Mouse (Mus musculus) heart, embryonic 16.5 days (tissue): ENCODE data around the gene Tinf2. TPM values are rescaled to one million over a fixed set of nuclear protein-coding genes. Genes with fewer than 3 reads are reported as not detected.
A peak's percentile ranks its signal among the peaks of the same experiment; 100 is the strongest.

ENCODE experiments used
- ATAC-seq: fragments of 200-750 bp; cut with Nextera tagmentation; replicated peaks from 2 replicates; pipeline ENCODE4 v1.8.0; 2017; ENCODE audit warnings: moderate number of reproducible peaks; ENCODE audit not compliant: insufficient read depth, low FRiP score; ENCODE audit errors: extremely low read depth
- H3K27ac ChIP-seq: fragments of 300-500 bp; sonication (generic); 2 replicates; pipeline ENCODE4 v1.5.1; 2014; ENCODE audit warnings: mild to moderate bottlenecking, low read length, control low read depth, moderate library complexity
- H3K27me3 ChIP-seq: fragments of 300-500 bp; sonication (generic); 2 replicates; pipeline ENCODE4 v1.6.1; 2014; ENCODE audit warnings: low read length, mixed read lengths; ENCODE audit not compliant: control insufficient read depth, insufficient read depth
- H3K36me3 ChIP-seq: fragments of 300-500 bp; sonication (generic); 2 replicates; pipeline ENCODE4 v1.6.1; 2014; ENCODE audit not compliant: control insufficient read depth, insufficient read depth
- H3K4me1 ChIP-seq: fragments of 300-500 bp; sonication (generic); 2 replicates; pipeline ENCODE4 v1.6.1; 2014; ENCODE audit warnings: low read length, mixed read lengths; ENCODE audit not compliant: control insufficient read depth, insufficient read depth
- H3K4me2 ChIP-seq: fragments of 300-500 bp; sonication (generic); 2 replicates; pipeline ENCODE4 v1.6.1; 2014; ENCODE audit warnings: low read depth, mild to moderate bottlenecking, control low read depth, low read length
- H3K4me3 ChIP-seq: fragments of 300-500 bp; sonication (generic); 2 replicates; pipeline ENCODE4 v1.5.1; 2014; ENCODE audit warnings: mild to moderate bottlenecking, control low read depth, low read length
- H3K9ac ChIP-seq: fragments of 300-500 bp; sonication (generic); 2 replicates; pipeline ENCODE4 v1.6.1; 2014; ENCODE audit warnings: low read length, control low read depth
- H3K9me3 ChIP-seq: fragments of 300-500 bp; sonication (generic); replicated peaks from 2 replicates; pipeline ENCODE4 v1.6.1; 2016; ENCODE audit warnings: low read length; ENCODE audit not compliant: control insufficient read depth
- WGBS: fragments of 180-500 bp; shearing (Covaris S2); extraction: QIAGEN DNeasy Blood & Tissue Kit; methylation state at CpG from one replicate; pipeline ENCODE4 v1.1.7; 2014; 5-methylcytosine and 5-hydroxymethylcytosine counted together
- polyA plus RNA-seq: library from polyadenylated mRNA; unstranded; fragments of >200 nt; fragmentation: Nextera tagmentation; extraction: Ambion mirVana; gene quantifications from 2 replicates; pipeline ENCODE4 v1.2.1, GENCODE M21; 2015

The Tinf2 gene
- polyA plus RNA-seq, 1 experiment from 2014 or later = 27.5 TPM

DNA sequence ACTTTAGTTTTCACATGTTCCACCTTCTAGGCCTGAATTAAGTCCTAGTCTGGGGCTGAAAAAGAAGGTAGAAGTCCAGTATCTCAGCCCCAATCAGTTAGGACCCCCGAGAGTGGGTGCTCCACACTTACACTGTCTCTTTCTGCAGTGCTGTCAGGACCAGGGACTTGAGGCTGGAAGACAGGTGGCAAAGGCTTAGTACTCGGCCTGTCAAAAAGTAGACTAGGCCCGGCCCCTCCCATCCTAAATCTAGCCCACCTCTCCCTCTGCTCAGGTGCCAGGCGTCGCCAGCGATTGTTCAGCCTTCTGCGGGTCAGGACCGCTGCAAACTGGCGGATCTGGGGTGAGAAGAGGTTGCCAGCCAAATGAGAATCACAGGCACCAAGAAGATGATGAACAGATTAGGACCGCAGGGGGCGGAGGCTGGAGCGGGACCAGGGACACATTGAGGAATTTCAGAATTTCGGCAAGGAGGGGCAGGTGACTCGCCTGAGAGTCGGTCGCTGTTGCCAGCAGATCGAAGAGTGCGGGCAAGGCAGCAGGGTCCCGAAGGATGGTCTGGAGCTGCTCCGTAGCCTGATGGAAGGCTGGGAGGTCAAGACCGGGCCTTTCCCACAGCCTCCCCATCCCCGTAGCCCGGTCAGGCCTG lies 46.6 kb downstream of the Tinf2 start:
- Histone ChIP-seq H3K4me3 (peak overlapping the region; percentile 81), H3K9ac (peak overlapping the region; percentile 84), H3K27ac (peak overlapping the region; percentile 69), H3K4me1 (peaks cover 11% of the 10 kb centered on the region), H3K4me2 (peak overlapping the region; percentile 89), H3K27me3 (no peaks in the 10 kb centered on the region), H3K9me3 (no peaks in the 10 kb centered on the region), H3K36me3 (peaks cover 71% of the 10 kb centered on the region)
- 3% methylated on average over 23 of the region's 23 CpGs for WGBS
- peak; percentile 31 for ATAC-seq

DNA sequence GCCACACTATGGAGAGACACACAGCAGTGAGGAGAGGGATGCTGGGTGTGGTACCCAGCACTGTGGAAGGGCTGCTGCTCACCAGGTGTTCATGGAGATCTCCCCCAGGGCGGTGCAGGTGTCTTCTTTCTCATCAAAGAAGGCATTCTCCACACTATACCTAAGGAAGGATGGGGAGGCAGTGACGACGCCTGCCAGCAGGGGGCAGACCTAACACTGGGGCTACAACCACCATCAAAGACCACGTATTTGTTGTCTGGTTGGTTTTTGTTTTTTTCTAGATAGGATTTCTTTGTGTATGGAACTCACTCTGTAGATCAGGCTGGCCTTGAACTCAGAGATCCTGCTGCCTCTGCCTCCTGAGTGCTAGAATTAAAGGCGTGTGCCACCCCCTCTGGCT lies 52.3 kb downstream of the Tinf2 start:
- H3K4me3 ChIP-seq = no peak overlapping the region
- WGBS = 54% methylated on average over 5 of the region's 5 CpGs
- no peaks in the 10 kb centered on the region for H3K27me3 ChIP-seq
- no peak overlapping the region for H3K27ac ChIP-seq
- ATAC-seq = no peak
- no peak overlapping the region for H3K9ac ChIP-seq
- H3K9me3 ChIP-seq = no peaks in the 10 kb centered on the region
- H3K4me2 ChIP-seq = no peak overlapping the region
- peaks cover 84% of the 10 kb centered on the region for H3K36me3 ChIP-seq
- H3K4me1 ChIP-seq = no peaks in the 10 kb centered on the region

DNA sequence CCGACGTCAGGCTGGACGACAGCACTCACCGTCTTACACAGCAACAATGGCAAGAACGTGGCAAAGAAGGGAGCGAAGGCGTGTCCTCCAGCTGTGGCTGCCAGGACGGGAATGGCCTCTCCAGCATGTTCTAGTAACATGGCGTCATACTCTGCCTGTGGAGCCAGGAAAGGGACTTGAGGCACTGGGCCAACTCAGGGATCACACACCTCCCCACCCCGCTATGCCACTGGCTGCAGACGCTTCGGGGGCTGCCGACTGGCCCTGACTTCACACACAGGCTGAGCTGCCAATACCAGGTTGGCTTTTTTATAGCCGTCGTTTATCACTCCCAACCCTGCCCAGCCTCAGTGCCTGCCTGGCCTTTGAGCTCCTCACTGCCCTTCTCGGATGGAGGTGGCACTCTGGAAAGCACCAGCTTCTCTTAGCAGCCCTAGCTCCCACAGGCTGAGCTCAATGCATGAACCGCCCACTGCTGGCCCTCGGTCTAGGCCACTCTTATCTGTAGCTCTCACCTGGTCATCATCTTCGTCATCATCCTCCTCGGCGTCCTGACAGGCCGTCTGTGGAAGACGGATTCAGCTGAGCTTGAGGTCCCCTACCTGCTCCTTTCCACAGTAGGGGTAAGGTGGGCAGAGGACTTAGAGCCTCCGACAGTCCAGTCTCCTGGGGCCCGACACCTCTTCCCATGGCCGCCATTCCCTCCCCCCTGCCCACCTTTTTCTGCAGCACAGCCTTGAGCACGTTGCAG lies 53.4 kb downstream of the Tinf2 start:
- 89% methylated on average over 27 of the region's 27 CpGs for WGBS
- no peak for ATAC-seq
- peaks cover 77% of the 10 kb centered on the region for H3K36me3 ChIP-seq
- H3K4me1 ChIP-seq = no peaks in the 10 kb centered on the region
- no peak overlapping the region for H3K4me2 ChIP-seq
- no peak overlapping the region for H3K4me3 ChIP-seq
- no peak overlapping the region for H3K9ac ChIP-seq
- no peak overlapping the region for H3K27ac ChIP-seq
- H3K27me3 ChIP-seq = no peaks in the 10 kb centered on the region
- no peaks in the 10 kb centered on the region for H3K9me3 ChIP-seq

Other genes with a start within 250 kb of the Tinf2 start
- 67.2 and 68.9 TPM in 2 replicates for gene Dhrs4, start 203.1 kb downstream of the Tinf2 start, polyA plus RNA-seq
- 1.3 and 1.9 TPM in 2 replicates for gene Carmil3, start 191.2 kb downstream of the Tinf2 start, polyA plus RNA-seq
- 0.21 and 0.24 TPM in 2 replicates for gene Cpne6, start 171.4 kb downstream of the Tinf2 start, polyA plus RNA-seq
- gene Nrl, start 156.8 kb downstream of the Tinf2 start, polyA plus RNA-seq = 0.05 TPM in 1 of 2 replicates, not detected in the other
- 36.8 and 42.8 TPM in 2 replicates for gene Pck2, start 141.6 kb downstream of the Tinf2 start, polyA plus RNA-seq
- gene Dcaf11, start 121.8 kb downstream of the Tinf2 start, polyA plus RNA-seq = 75.1 and 75.5 TPM in 2 replicates
- 1.2 and 1.5 TPM in 2 replicates for gene A730061H03Rik, start 121.4 kb downstream of the Tinf2 start, polyA plus RNA-seq
- 79.4 and 85.6 TPM in 2 replicates for gene Fitm1, start 106.2 kb downstream of the Tinf2 start, polyA plus RNA-seq
- 223 and 227 TPM in 2 replicates for gene Psme1, start 103.7 kb downstream of the Tinf2 start, polyA plus RNA-seq
- 24.0 and 26.5 TPM in 2 replicates for gene Emc9, start 96.5 kb downstream of the Tinf2 start, polyA plus RNA-seq
- 207 TPM in 2 replicates for gene Psme2, start 90.7 kb downstream of the Tinf2 start, polyA plus RNA-seq
- 15.7 and 18.6 TPM in 2 replicates for gene Rnf31, start 90.1 kb downstream of the Tinf2 start, polyA plus RNA-seq
- 11.5 and 15.3 TPM in 2 replicates for gene Irf9, start 78.2 kb downstream of the Tinf2 start, polyA plus RNA-seq
- 4.8 and 7.3 TPM in 2 replicates for gene Rec8, start 63.8 kb downstream of the Tinf2 start, polyA plus RNA-seq
- 64.8 and 70.8 TPM in 2 replicates for gene Ipo4, start 45.9 kb downstream of the Tinf2 start, polyA plus RNA-seq
- gene Gm49378, start 43.9 kb downstream of the Tinf2 start, polyA plus RNA-seq = 0.59 and 0.61 TPM in 2 replicates
- 90.8 and 99.0 TPM in 2 replicates for gene Tm9sf1, start 38.0 kb downstream of the Tinf2 start, polyA plus RNA-seq
- 0.22 and 0.45 TPM in 2 replicates for gene Tssk4, start 31.6 kb downstream of the Tinf2 start, polyA plus RNA-seq
- gene Mdp1, start 21.3 kb downstream of the Tinf2 start, polyA plus RNA-seq = 93.7 and 96.5 TPM in 2 replicates
- gene Gmpr2, start 9.9 kb downstream of the Tinf2 start, polyA plus RNA-seq = 43.0 and 43.9 TPM in 2 replicates
- gene Nedd8, start 9.7 kb downstream of the Tinf2 start, polyA plus RNA-seq = 444 and 466 TPM in 2 replicates
- 0.45 and 0.57 TPM in 2 replicates for gene Tgm1, start 32.1 kb upstream of the Tinf2 start, polyA plus RNA-seq
- gene Rabggta, start 40.4 kb upstream of the Tinf2 start, polyA plus RNA-seq = 22.0 and 25.6 TPM in 2 replicates
- 71.1 and 76.3 TPM in 2 replicates for gene Dhrs1, start 63.9 kb upstream of the Tinf2 start, polyA plus RNA-seq
- 21.5 and 22.7 TPM in 2 replicates for gene Nop9, start 63.9 kb upstream of the Tinf2 start, polyA plus RNA-seq
- 1.3 and 1.8 TPM in 2 replicates for gene Cideb, start 76.6 kb upstream of the Tinf2 start, polyA plus RNA-seq
- 0.20 and 0.32 TPM in 2 replicates for gene Ltb4r2, start 79.6 kb upstream of the Tinf2 start, polyA plus RNA-seq
- 0.59 and 0.66 TPM in 2 replicates for gene Ltb4r1, start 84.1 kb upstream of the Tinf2 start, polyA plus RNA-seq
- gene Adcy4, start 102.3 kb upstream of the Tinf2 start, polyA plus RNA-seq = 15.3 and 17.5 TPM in 2 replicates
- 17.8 and 20.8 TPM in 2 replicates for gene Ripk3, start 107.0 kb upstream of the Tinf2 start, polyA plus RNA-seq
- 9.7 and 14.4 TPM in 2 replicates for gene Nfatc4, start 141.3 kb upstream of the Tinf2 start, polyA plus RNA-seq
- 11.1 and 13.7 TPM in 2 replicates for gene Nynrin, start 172.2 kb upstream of the Tinf2 start, polyA plus RNA-seq
- 0.59 and 0.69 TPM in 2 replicates for gene Cbln3, start 202.6 kb upstream of the Tinf2 start, polyA plus RNA-seq
- gene Khnyn, start 203.1 kb upstream of the Tinf2 start, polyA plus RNA-seq = 9.8 and 11.2 TPM in 2 replicates
- gene Sdr39u1, start 218.5 kb upstream of the Tinf2 start, polyA plus RNA-seq = 59.6 and 59.9 TPM in 2 replicates